Mouse (Mus musculus) liver, adult 2 months (tissue): Measurements from ENCODE around the gene Gm4312. TPM values are rescaled to one million over a fixed set of nuclear protein-coding genes. Genes with fewer than 3 reads are reported as not detected.
"Not testable (repeated sequence)": the region's sequence is repeated elsewhere in the genome, so short reads cannot be mapped to it uniquely, and the experiment has no call there.

Source experiments
- DNase-seq: peaks from one replicate; pipeline ENCODE4 v3.0.0-alpha.2; 2011; ENCODE audit warnings: low read depth, low spot score; ENCODE audit errors: extremely low read depth
- H3K27ac ChIP-seq: fragments of 200-500 bp; replicated peaks from 2 replicates; pipeline ENCODE4 v1.5.1; 2012; ENCODE audit warnings: low read depth, mild to moderate bottlenecking, control low read depth, inconsistent platforms, low read length; ENCODE audit not compliant: insufficient read depth
- H3K27me3 ChIP-seq: fragments of 200-500 bp; 2 replicates; pipeline ENCODE4 v1.6.1; 2012; ENCODE audit warnings: mild to moderate bottlenecking, moderate library complexity, low read length, inconsistent platforms; ENCODE audit not compliant: control insufficient read depth, insufficient read depth
- H3K36me3 ChIP-seq: fragments of 200-500 bp; 2 replicates; pipeline ENCODE4 v1.6.1; 2012; ENCODE audit warnings: low read length, inconsistent platforms; ENCODE audit not compliant: control insufficient read depth, insufficient read depth
- H3K4me1 ChIP-seq: fragments of 200-500 bp; 2 replicates; pipeline ENCODE4 v1.6.1; 2011; ENCODE audit warnings: low read length; ENCODE audit not compliant: control insufficient read depth, insufficient read depth
- H3K4me3 ChIP-seq: fragments of 200-500 bp; 2 replicates; pipeline ENCODE4 v1.5.1; 2011; ENCODE audit warnings: low read depth, mild to moderate bottlenecking, control low read depth, low read length, moderate library complexity; ENCODE audit not compliant: insufficient read depth
- H3K79me2 ChIP-seq: fragments of 200-500 bp; 2 replicates; pipeline ENCODE4 v1.6.1; 2012; ENCODE audit warnings: inconsistent platforms, mild to moderate bottlenecking, low read length, moderate library complexity; ENCODE audit not compliant: control insufficient read depth, insufficient read depth
- H3K9ac ChIP-seq: fragments of 200-500 bp; 2 replicates; pipeline ENCODE4 v1.6.1; 2012; ENCODE audit warnings: low read depth, mild to moderate bottlenecking, control low read depth, inconsistent platforms, low read length
- WGBS: fragments of 180-500 bp; shearing (Covaris S2); methylation state at CpG from one replicate; pipeline ENCODE4 v1.1.7; 2018; 5-methylcytosine and 5-hydroxymethylcytosine counted together
- polyA plus RNA-seq: library from polyadenylated mRNA; depleted of rRNA; stranded (reverse); fragments of >200 nt; gene quantifications from 2 replicates; pipeline ENCODE4 v1.2.3, GENCODE M21; 2012; rRNA removed
- total RNA-seq: library from RNA; depleted of rRNA; stranded (reverse); fragments of >200 nt; gene quantifications from 2 replicates; pipeline ENCODE4 v1.2.3, GENCODE M21; 2014; rRNA removed

Gene Gm4312
- total and polyA plus RNA-seq, 2 experiments = not detected

- not testable (repeated sequence) for H3K4me1 ChIP-seq, H3K27ac ChIP-seq, DNase-seq, H3K27me3 ChIP-seq, H3K79me2 ChIP-seq, H3K4me3 ChIP-seq, H3K9ac ChIP-seq, H3K36me3 ChIP-seq
- WGBS = no CpG with 5 or more reads among the region's 2 CpGs
Measured at GRCm38 (mm10) chr10:100335376-100335775, 47.0 kb downstream of the Gm4312 start, which contains the start of gene Gm4301. TSS of gene Gm4301 (plus strand) at chr10:100335676.

Other genes with a start within 250 kb of the Gm4312 start
- gene Gm4301, start 46.9 kb downstream of the Gm4312 start, total RNA-seq = not detected in 2 replicates
- not detected in 2 replicates for gene Gm4301, start 46.9 kb downstream of the Gm4312 start, polyA plus RNA-seq
- not detected in 2 replicates for gene Gm4302, start 41.7 kb downstream of the Gm4312 start, total RNA-seq
- not detected in 2 replicates for gene Gm4302, start 41.7 kb downstream of the Gm4312 start, polyA plus RNA-seq
- gene Gm4303, start 36.6 kb downstream of the Gm4312 start, total RNA-seq = not detected in 2 replicates
- not detected in 2 replicates for gene Gm4303, start 36.6 kb downstream of the Gm4312 start, polyA plus RNA-seq
- not detected in 2 replicates for gene Gm4305, start 31.5 kb downstream of the Gm4312 start, total RNA-seq
- not detected in 2 replicates for gene Gm4305, start 31.5 kb downstream of the Gm4312 start, polyA plus RNA-seq
- not detected in 2 replicates for gene Gm4307, start 21.2 kb downstream of the Gm4312 start, total RNA-seq
- not detected in 2 replicates for gene Gm4307, start 21.2 kb downstream of the Gm4312 start, polyA plus RNA-seq
- 6.4 and 8.8 TPM in 2 replicates for gene Tmtc3, start 104.8 kb upstream of the Gm4312 start, total RNA-seq
- 1.7 and 2.0 TPM in 2 replicates for gene Tmtc3, start 104.8 kb upstream of the Gm4312 start, polyA plus RNA-seq
- 2.3 and 3.0 TPM in 2 replicates for gene Cep290, start 105.0 kb upstream of the Gm4312 start, total RNA-seq
- 0.10 TPM in 2 replicates for gene Cep290, start 105.0 kb upstream of the Gm4312 start, polyA plus RNA-seq
- gene 4930430F08Rik, start 207.9 kb upstream of the Gm4312 start, total RNA-seq = 10.3 and 11.0 TPM in 2 replicates
- gene 4930430F08Rik, start 207.9 kb upstream of the Gm4312 start, polyA plus RNA-seq = 8.3 and 10.8 TPM in 2 replicates
- gene 1700017N19Rik, start 207.9 kb upstream of the Gm4312 start, total RNA-seq = not detected in 2 replicates
- gene 1700017N19Rik, start 207.9 kb upstream of the Gm4312 start, polyA plus RNA-seq = not detected in 2 replicates